Mouse (Mus musculus): Measurements from ENCODE around the gene Btg2. TPM values are rescaled to one million over a fixed set of nuclear protein-coding genes. Genes with fewer than 3 reads are reported as not detected.

Btg2 gene
- total RNA-seq, 2 experiments from 2014 or later: 18.7 to 18.9 TPM

- no peak for DNase-seq
Observed at GRCm38 (mm10) chr1:134097956-134098725, 19.2 kb upstream of the Btg2 start.

DNA sequence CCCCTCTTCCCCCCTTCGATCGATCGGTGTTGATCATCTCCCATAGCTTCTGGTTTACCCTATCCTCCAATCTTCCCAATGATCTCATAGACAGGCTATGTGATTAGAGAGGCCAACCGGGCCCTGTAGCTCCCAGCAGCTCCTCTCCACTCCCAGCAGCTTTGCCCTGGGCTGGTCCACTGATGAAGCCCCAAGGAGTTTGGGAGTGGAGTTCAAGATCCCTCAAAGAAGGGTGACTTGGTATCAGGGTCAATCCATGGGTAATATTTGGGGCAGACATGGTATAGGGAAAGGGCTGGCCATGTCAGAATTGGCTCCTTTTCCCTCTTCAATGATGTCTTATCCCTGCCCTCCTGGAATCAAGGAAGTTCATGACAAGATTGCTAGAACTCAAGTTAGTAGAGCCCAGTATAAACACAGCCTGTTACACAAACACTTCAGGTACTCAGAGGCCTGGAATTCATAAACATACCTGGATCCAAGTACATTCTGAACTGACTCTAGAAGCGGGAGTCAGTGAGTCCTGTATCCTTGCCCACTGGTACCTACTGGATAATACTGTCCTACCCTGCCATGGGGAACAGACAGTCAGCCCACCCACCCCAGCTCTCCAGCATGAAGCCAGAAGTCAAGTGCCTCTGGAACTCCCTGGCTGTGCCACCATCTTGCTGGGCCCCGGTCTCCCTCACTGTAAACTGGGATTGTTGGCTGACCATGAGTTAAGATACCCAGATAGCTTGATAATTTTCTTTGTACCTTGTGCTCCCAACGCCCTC, 18.3 kb upstream of the Btg2 start:
- no peak for DNase-seq

- DNase-seq: no peak
Observed at GRCm38 (mm10) chr1:134096264-134096934, 17.5 kb upstream of the Btg2 start.

DNA sequence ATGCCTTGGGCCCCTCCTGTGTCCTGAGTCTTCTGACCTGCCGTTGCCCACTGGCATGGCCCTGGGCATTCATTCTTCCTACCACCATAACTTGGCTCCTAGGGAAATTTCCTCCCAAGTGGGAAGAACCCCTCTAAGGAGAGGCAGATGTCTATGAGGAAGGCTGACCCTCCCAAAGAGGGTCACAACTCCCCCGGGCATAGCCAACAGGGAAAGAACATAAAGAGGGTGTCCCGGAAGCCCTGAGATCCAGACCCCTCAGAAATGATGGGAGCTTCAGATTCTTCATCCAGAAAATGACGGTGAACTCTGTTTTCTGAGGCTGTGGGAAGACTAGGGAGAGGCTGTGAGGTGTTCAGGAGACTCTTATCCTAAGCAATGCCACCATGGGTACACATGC, 16.8 kb upstream of the Btg2 start:
- no peak for DNase-seq

- no peak for DNase-seq
Observed at GRCm38 (mm10) chr1:134095033-134095612, 16.2 kb upstream of the Btg2 start.

DNA sequence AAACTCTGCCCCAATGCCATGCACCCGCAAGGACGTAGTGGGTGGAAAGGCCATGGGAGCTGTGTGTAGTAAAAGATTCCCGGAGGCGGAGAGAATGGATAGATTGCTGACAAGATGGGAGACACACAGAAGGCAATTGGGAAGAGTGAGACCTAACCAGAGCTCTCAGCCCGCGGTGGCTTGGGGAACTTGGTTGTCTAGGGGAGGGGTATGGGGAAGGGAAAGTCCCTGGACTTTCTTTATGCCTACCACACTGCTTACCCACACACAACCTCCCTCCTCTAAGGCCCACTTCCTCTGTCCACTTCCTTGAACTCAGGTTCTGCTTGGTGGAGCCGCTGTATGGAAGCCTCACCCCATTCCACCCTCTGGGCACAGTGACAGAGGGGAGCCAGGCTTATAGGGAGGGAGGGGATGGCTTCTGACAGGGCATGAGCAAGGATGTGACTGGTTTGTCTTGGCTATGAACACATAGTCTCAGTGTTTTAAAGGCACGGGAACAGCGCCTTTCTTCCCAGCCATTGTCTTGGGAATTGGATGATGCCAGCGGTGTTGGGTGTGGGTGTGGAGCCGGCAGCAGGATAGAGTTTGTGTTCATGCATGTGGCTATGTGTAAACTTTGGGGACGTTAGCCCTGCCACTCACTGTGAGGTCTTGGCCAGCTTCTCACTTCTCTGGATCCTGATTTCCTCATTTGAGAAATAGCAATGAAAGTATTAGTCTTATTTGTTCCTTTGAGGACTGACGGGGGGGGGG, 15.0 kb upstream of the Btg2 start:
- DNase-seq: no peak

GRCm38 (mm10) chr1:134092852-134093770, 14.2 kb upstream of the Btg2 start:
- DNase-seq: peak; percentile 83 to 86

DNA sequence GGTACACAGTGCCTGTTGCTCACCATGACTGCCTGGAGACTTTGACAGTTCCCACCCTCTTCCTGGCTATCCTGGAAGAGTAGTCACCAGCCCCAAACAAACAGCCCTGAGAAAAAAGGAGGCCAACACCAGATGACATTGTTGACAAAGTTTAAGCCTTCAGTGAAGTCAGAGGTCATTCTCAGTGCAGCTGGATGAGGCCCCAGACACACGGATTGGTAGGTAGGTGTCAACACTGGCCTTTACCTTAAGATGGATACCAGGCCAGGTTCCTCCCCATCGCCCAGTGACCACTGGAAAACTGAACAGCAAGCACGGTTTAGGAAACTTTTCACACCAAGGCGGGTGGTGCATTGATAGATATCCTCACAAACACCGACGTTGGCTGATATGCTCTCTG, 13.4 kb upstream of the Btg2 start:
- DNase-seq: no peak

- no peak for DNase-seq
Observed at GRCm38 (mm10) chr1:134091851-134092250, 12.9 kb upstream of the Btg2 start.

- DNase-seq: no peak
Observed at GRCm38 (mm10) chr1:134089074-134089473, 10.2 kb upstream of the Btg2 start.

GRCm38 (mm10) chr1:134086811-134087398, 8.0 kb upstream of the Btg2 start:
- no peak for DNase-seq

- no peak for DNase-seq
Observed at GRCm38 (mm10) chr1:134086017-134086416, 7.1 kb upstream of the Btg2 start.

DNA sequence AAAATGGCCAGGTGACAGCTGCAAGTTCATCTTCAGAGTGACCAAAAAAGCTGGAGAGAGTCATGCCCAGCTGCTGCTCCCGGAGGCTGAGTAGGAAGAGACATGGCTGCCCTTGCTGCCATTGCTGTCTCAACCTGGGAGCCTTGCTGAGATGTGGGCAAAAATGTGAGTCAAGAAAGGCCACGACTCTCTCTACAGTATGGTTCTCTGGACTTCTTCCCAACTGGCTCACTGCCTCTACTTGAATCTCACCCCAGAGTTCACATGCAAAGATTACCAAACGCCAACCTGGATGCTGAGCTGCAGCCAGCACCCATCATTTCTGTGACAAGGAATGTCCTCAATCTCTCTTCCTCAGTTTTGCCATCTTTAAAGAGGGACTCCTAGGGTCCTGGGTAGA, 5.2 kb upstream of the Btg2 start:
- DNase-seq: no peak

DNA sequence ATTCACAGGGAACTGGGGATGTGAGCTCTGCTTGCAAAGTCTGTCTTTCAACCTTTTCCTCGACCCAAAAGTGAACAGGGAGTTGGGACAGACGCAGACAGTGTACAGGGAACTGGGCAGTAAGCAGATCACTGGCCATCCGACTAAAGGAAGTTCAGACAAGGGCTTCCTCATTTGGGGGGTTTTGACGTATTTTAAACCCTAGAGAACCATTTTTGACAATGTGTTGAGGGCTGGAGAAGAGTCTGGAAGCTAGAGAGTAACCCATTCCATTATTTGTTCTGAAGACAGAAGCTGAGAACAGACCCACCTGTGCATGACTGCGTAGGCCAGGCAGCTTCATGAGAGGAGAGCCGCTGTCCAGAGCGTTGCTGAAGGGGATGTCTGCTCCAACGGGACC, 4.8 kb upstream of the Btg2 start:
- no peak for DNase-seq

GRCm38 (mm10) chr1:134082987-134083516, 4.1 kb upstream of the Btg2 start:
- DNase-seq: peak; percentile 62 to 69

DNA sequence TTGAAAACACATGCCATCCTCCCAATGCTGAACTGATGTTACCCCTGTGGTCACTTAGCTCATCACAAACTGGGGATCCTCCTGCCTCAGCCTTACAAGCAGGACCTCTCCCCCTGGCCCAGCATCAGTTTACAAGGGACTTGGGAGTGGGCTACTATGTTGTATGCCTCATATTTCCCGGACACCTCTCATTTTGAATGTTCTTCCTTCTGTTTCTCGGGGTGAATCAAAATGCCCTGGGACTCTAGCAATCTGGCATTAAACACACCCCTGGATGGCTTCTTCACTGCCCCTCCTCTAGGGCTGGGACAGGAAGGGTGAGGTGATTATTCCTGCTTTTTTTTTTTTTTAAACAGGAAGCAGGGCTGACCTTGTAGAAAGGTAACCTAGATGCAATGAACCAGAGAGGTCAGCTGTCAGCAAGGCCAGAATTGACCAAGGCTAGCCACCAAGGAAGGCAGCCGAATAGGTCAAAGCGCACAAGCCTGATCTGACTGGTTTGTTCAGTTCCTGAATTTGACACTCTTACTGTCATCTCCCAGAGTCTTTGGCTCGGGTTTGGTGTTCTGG, 2.0 kb upstream of the Btg2 start:
- DNase-seq: no peak

- no peak for DNase-seq
Observed at GRCm38 (mm10) chr1:134080406-134080805, 1.5 kb upstream of the Btg2 start.

- no peak for DNase-seq
Observed at GRCm38 (mm10) chr1:134079477-134080163, 700 bp upstream of the Btg2 start.

DNA sequence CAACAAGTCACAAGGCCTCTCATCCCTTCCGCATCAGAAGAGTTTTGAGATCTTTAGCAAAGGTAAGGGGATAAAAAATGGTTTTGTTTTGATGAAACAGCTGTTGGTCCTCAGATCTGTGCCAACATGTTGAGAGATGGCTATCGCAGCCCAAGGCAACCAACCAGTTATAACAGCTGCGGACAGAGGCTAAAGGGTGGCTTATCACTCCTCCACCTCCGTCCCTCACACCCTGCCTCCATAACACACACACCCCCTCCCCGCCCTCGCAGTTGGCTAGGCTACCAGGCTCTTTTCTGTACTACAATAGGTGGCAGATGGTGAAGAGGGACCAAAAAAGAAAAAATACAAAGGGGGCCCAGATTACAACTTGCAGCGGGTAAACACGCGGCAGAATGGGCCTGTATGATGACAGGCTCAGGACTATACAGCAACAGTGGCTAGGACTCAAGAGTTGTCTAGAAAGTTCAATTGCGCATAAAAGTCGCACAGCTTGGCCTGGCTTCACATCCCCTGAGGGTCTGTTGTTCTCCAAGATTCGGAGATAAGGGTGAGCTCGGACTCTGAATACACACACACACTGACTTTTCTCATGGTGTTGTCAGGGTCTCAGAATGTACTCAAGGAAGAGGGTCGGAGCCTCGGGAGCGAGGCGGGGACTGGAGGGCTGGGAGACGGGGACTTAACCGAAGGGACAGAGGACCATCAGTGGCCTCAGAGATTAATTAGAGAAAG, 692 bp downstream of the Btg2 start:
- peak; percentile 56 to 63 for DNase-seq
